Mouse (Mus musculus) CD4-positive, CD25-positive, alpha-beta regulatory T cell, adult 4 months (primary cell): ENCODE measurements around the gene Ndufb8. TPM values are rescaled to one million over a fixed set of nuclear protein-coding genes. Genes with fewer than 3 reads are reported as not detected.

ENCODE experiments used
- ATAC-seq: one replicate; pipeline ENCODE4 v1.8.0; 2017
- polyA plus RNA-seq, 2 experiments: library from polyadenylated mRNA; unstranded; fragments of 100-300 nt; shearing (Covaris generic); gene quantifications; one replicate each; pipeline ENCODE4 v1.2.1; 2017

Gene Ndufb8
- polyA plus RNA-seq, 2 experiments from 2014 or later = 240 to 266 TPM

- ATAC-seq = no peak
These were observed 29.6 kb downstream of the Ndufb8 start for GRCm38 (mm10) chr19:44525551-44526205.

GRCm38 (mm10) chr19:44519152-44519551, 36.1 kb downstream of the Ndufb8 start:
- no peak for ATAC-seq

- no peak for ATAC-seq
These were observed 37.1 kb downstream of the Ndufb8 start for GRCm38 (mm10) chr19:44517996-44518768.

- ATAC-seq = no peak
These were observed 39.5 kb downstream of the Ndufb8 start for GRCm38 (mm10) chr19:44515769-44516168.

- ATAC-seq = no peak
These were observed 40.5 kb downstream of the Ndufb8 start for GRCm38 (mm10) chr19:44514521-44515451.

- ATAC-seq = no peak
These were observed 41.2 kb downstream of the Ndufb8 start for GRCm38 (mm10) chr19:44513921-44514482.

- ATAC-seq = no peak
These were observed 42.0 kb downstream of the Ndufb8 start for GRCm38 (mm10) chr19:44513054-44513833.

GRCm38 (mm10) chr19:44512601-44513000, 42.6 kb downstream of the Ndufb8 start:
- ATAC-seq = no peak

GRCm38 (mm10) chr19:44511451-44512231, 43.6 kb downstream of the Ndufb8 start:
- ATAC-seq = no peak

GRCm38 (mm10) chr19:44510534-44511175, 44.6 kb downstream of the Ndufb8 start:
- ATAC-seq = no peak

GRCm38 (mm10) chr19:44502741-44503140, 52.5 kb downstream of the Ndufb8 start:
- ATAC-seq = no peak

- no peak for ATAC-seq
These were observed 53.3 kb downstream of the Ndufb8 start for GRCm38 (mm10) chr19:44501925-44502324.

GRCm38 (mm10) chr19:44500240-44500639, 55.0 kb downstream of the Ndufb8 start:
- no peak for ATAC-seq

- ATAC-seq = no peak
These were observed 56.3 kb downstream of the Ndufb8 start for GRCm38 (mm10) chr19:44498936-44499335.

Other genes starting within 250 kb of the Ndufb8 start
- gene Scd4, start 222.3 kb downstream of the Ndufb8 start, polyA plus RNA-seq = under 1 TPM; 0.42 to 0.59 TPM
- 1 to 10 TPM in 1 of 2 experiments, not detected in 1; 3.2 TPM for gene Scd1, start 147.6 kb downstream of the Ndufb8 start, polyA plus RNA-seq
- gene Wnt8b, start 62.0 kb downstream of the Ndufb8 start, polyA plus RNA-seq = not detected
- gene Sec31b, start 9.6 kb downstream of the Ndufb8 start, polyA plus RNA-seq = 1 to 10 TPM; 1.1 to 5.7 TPM
- gene Gm20538, start 2.6 kb downstream of the Ndufb8 start, polyA plus RNA-seq = not detected
- gene Hif1an, start 7.4 kb upstream of the Ndufb8 start, polyA plus RNA-seq = 10 to 100 TPM; 16.5 to 26.2 TPM
- under 1 TPM in 1 of 2 experiments, not detected in 1; 0.13 TPM for gene Pax2, start 200.6 kb upstream of the Ndufb8 start, polyA plus RNA-seq